Comparison of ENCODE assay signal across 16 mouse cellular contexts in the genomic region with DNA sequence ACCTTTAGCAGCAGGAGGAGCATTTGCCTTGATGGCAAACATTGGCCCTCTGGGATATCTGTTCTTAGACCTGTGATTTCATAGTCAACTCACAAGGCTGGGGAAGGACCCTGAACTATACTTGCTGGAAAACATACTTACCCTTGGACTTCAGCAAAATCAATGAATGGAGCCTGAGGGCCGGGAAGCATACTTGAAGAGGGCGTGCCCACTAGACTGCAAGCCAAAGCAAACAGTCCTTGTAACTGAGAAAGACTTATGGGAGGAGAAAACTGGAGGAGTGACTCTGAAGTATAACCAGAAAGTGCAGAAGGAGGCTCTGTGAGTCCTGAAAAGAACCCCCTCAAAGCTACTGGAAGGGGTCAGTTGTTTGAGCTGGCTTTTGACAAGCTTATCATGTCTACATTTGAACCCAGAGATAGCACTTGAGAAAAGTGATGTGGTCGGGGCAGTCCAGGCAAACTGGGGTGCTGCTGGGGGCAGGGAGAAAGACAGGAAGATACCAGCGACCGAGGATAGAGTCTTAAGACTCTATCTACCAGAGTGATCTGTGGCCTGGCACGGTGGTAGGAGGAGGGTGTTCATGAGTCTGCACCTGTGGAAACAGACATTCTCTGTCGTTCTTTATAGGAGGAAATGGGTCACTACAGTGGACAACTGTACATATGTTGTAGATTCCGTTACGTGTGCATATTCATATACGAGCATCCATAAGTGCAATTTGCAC. TPM values are rescaled to one million over a fixed set of nuclear protein-coding genes. Genes with fewer than 3 reads are reported as not detected.
DNase-seq lines count a peak whose midpoint lies in the region; ATAC-seq lines count a peak whose summit lies in the region.
"Had no signal": no experiment of that assay in that cellular context is flagged by ENCODE, and none has a peak within 500 bp of the region (broad histone marks: within the 10 kb centered on the region; RNA-seq: fewer than 3 reads in every experiment).

No protein-coding gene starts in this region.

- peaks cover 27% of the 10 kb centered on the region for H3K4me1 ChIP-seq in embryonic facial prominence, embryonic 14.5 days (ENCODE audit: control insufficient read depth, insufficient read depth, low read length)
- peaks cover 23% of the 10 kb centered on the region for H3K4me1 ChIP-seq in embryonic facial prominence, embryonic 10.5 days
- peaks cover 50% of the 10 kb centered on the region for H3K4me1 ChIP-seq in intestine, embryonic 16.5 days (ENCODE audit: control insufficient read depth, insufficient read depth, low read length)

- DNase-seq in embryonic facial prominence, embryonic 14.5 days (ENCODE audit: low spot score): peak; percentile 57
- DNase-seq in embryonic facial prominence, embryonic 10.5 days (ENCODE audit: low spot score): no peak
- peak; percentile 83 for DNase-seq in 3T3-L1 (ENCODE audit: low read depth, low spot score)
- DNase-seq in lung, postnatal 36 days: peak; percentile 82
- DNase-seq in c-Kit-positive CD71-positive TER-119-positive erythroid progenitor cells, embryonic 14.5 days (ENCODE audit: low spot score): no peak
- no peak for DNase-seq in right cerebral cortex, adult 18-20 months
- DNase-seq: adrenal gland, postnatal 25 days; cerebellum, adult 11-12 months; gastrocnemius, postnatal 25 days; layer of hippocampus, adult 9-11 months had no signal

- H3K36me3 ChIP-seq in embryonic facial prominence, embryonic 14.5 days (ENCODE audit: control insufficient read depth, insufficient read depth, low read length): no peaks in the 10 kb centered on the region
- 0 out of 2 replicates have a peak, but pooled peaks cover 9% of the 10 kb centered on the region for H3K36me3 ChIP-seq in embryonic facial prominence, embryonic 10.5 days (replicated peaks)
- H3K36me3 ChIP-seq in intestine, embryonic 16.5 days (ENCODE audit: control insufficient read depth, insufficient read depth, low read length): no peaks in the 10 kb centered on the region
- H3K36me3 ChIP-seq: embryonic facial prominence, embryonic 12.5 days; midbrain, embryonic 13.5 days had no signal

- H3K4me3 ChIP-seq in embryonic facial prominence, embryonic 14.5 days (ENCODE audit: low read depth, low read length): no peak overlapping the region
- H3K4me3 ChIP-seq in embryonic facial prominence, embryonic 10.5 days: no peak overlapping the region
- no peak overlapping the region for H3K4me3 ChIP-seq in intestine, embryonic 16.5 days (ENCODE audit: low read length)
- H3K4me3 ChIP-seq: embryonic facial prominence, embryonic 12.5 days; midbrain, embryonic 13.5 days had no signal

- no peak overlapping the region for H3K9ac ChIP-seq in embryonic facial prominence, embryonic 14.5 days (ENCODE audit: low read depth, low read length)
- no peak overlapping the region for H3K9ac ChIP-seq in intestine, embryonic 16.5 days (ENCODE audit: low read depth, low read length)
- H3K9ac ChIP-seq: embryonic facial prominence, embryonic 12.5 days; liver, embryonic 14.5 days; midbrain, embryonic 13.5 days had no signal

- no peak for ATAC-seq in embryonic facial prominence, embryonic 14.5 days (ENCODE audit: low read depth)
- ATAC-seq in intestine, embryonic 16.5 days: peak; percentile 86
- ATAC-seq in inflammation-experienced regulatory T-cells, adult 6 months: no peak
- ATAC-seq: forebrain, embryonic 16.5 days; midbrain, embryonic 13.5 days had no signal

- 83% methylated on average over 10 of the region's 10 CpGs for WGBS in embryonic facial prominence, embryonic 14.5 days
- WGBS in embryonic facial prominence, embryonic 10.5 days: 91% methylated on average over 10 of the region's 10 CpGs
- 65% methylated on average over 10 of the region's 10 CpGs for WGBS in intestine, embryonic 16.5 days

- H3K9me3 ChIP-seq in embryonic facial prominence, embryonic 14.5 days (ENCODE audit: control insufficient read depth, low read length): no peaks in the 10 kb centered on the region
- H3K9me3 ChIP-seq in embryonic facial prominence, embryonic 10.5 days: no peaks in the 10 kb centered on the region
- H3K9me3 ChIP-seq in intestine, embryonic 16.5 days (ENCODE audit: control insufficient read depth, low read length): no peaks in the 10 kb centered on the region
- H3K9me3 ChIP-seq: embryonic facial prominence, embryonic 12.5 days; midbrain, embryonic 13.5 days had no signal

- no peak overlapping the region for H3K4me2 ChIP-seq in embryonic facial prominence, embryonic 14.5 days (ENCODE audit: low read depth, low read length)
- H3K4me2 ChIP-seq in intestine, embryonic 16.5 days (ENCODE audit: low read depth, low read length): peak overlapping the region; percentile 39
- H3K4me2 ChIP-seq: embryonic facial prominence, embryonic 12.5 days; midbrain, embryonic 13.5 days had no signal

- no peaks in the 10 kb centered on the region for H3K27me3 ChIP-seq in embryonic facial prominence, embryonic 14.5 days (replicated peaks; ENCODE audit: control insufficient read depth, insufficient read depth, low read length)
- no peaks in the 10 kb centered on the region for H3K27me3 ChIP-seq in embryonic facial prominence, embryonic 10.5 days (replicated peaks; ENCODE audit: low read depth, poor library complexity, severe bottlenecking)
- no peaks in the 10 kb centered on the region for H3K27me3 ChIP-seq in intestine, embryonic 16.5 days (replicated peaks; ENCODE audit: control insufficient read depth, insufficient read depth, low read length)
- H3K27me3 ChIP-seq: embryonic facial prominence, embryonic 12.5 days; midbrain, embryonic 13.5 days had no signal

- peak overlapping the region; percentile 49; the same call in 1 of the 2 replicates for H3K27ac ChIP-seq in embryonic facial prominence, embryonic 14.5 days (replicated peaks; ENCODE audit: low read depth, low read length)
- no peak overlapping the region for H3K27ac ChIP-seq in embryonic facial prominence, embryonic 10.5 days (replicated peaks)
- peak overlapping the region; percentile 69 for H3K27ac ChIP-seq in intestine, embryonic 16.5 days (ENCODE audit: low read length)
- H3K27ac ChIP-seq: embryonic facial prominence, embryonic 12.5 days; liver, embryonic 14.5 days; midbrain, embryonic 13.5 days had no signal

RNA-seq across cellular contexts. Expression of gene Crim1, which starts 18.6 kb away (rescaled TPM):
- polyA plus RNA-seq in embryonic facial prominence, embryonic 14.5 days (2014; fragmentation: Nextera tagmentation; extraction: Ambion mirVana): 6.3 and 7.2 TPM in 2 replicates
- 2.2 and 2.7 TPM in 2 replicates for polyA plus RNA-seq in embryonic facial prominence, embryonic 10.5 days (2016; fragmentation: Nextera tagmentation; extraction: Ambion mirVana)
- 3.9 and 4.0 TPM in 2 replicates for polyA plus RNA-seq in intestine, embryonic 16.5 days (2015; fragmentation: Nextera tagmentation; extraction: Ambion mirVana)
- polyA plus RNA-seq in inflammation-experienced regulatory T-cells, adult 6 months (2017; shearing (Covaris generic)): 1 to 10 TPM; 4.9 to 8.3 (median 7.9) TPM

Comparison
In these comparisons a context has a peak if more than half of its experiments do, and no peak if none do; other contexts are left out.
1. DNase-seq: peak in embryonic facial prominence, embryonic 14.5 days (single experiment), 3T3-L1 (single experiment) and lung, postnatal 36 days (single experiment); none in embryonic facial prominence, embryonic 10.5 days (single experiment), c-Kit-positive CD71-positive TER-119-positive erythroid progenitor cells, embryonic 14.5 days (single experiment) and right cerebral cortex, adult 18-20 months (single experiment).